Mouse (Mus musculus): ENCODE data around the gene Pole2. TPM values are rescaled to one million over a fixed set of nuclear protein-coding genes. Genes with fewer than 3 reads are reported as not detected.

Pole2 gene
- polyA plus RNA-seq, 1 experiment from 2014 or later: 28.8 TPM

- 42% methylated on average over 3 of the region's 3 CpGs for WGBS
- Histone ChIP-seq H3K4me3 (no peak overlapping the region), H3K27me3 (replicated peaks; ENCODE audit: low read depth, poor library complexity, severe bottlenecking) (no peaks in the 10 kb centered on the region), H3K27ac (replicated peaks) (no peak overlapping the region), H3K4me1 (peaks cover 8% of the 10 kb centered on the region), H3K9me3 (no peaks in the 10 kb centered on the region), H3K36me3 (replicated peaks) (no peaks in the 10 kb centered on the region)
- DNase-seq (ENCODE audit: low spot score): no peak
Observed at GRCm38 (mm10) chr12:69238284-69238683, 10.3 kb upstream of the Pole2 start.

GRCm38 (mm10) chr12:69235782-69236181, 7.8 kb upstream of the Pole2 start:
- no peaks in the 10 kb centered on the region for H3K9me3 ChIP-seq
- H3K4me1 ChIP-seq: peaks cover 3% of the 10 kb centered on the region; the same call in 1 of the 2 replicates
- H3K27me3 ChIP-seq (replicated peaks; ENCODE audit: low read depth, poor library complexity, severe bottlenecking): no peaks in the 10 kb centered on the region
- H3K4me3 ChIP-seq: no peak overlapping the region
- no peak for DNase-seq (ENCODE audit: low spot score)
- WGBS: 90% methylated on average over 6 of the region's 6 CpGs
- H3K27ac ChIP-seq (replicated peaks): no peak overlapping the region
- H3K36me3 ChIP-seq (replicated peaks): no peaks in the 10 kb centered on the region

GRCm38 (mm10) chr12:69229251-69229650, 1.3 kb upstream of the Pole2 start:
- Histone ChIP-seq H3K27me3 (replicated peaks; ENCODE audit: low read depth, poor library complexity, severe bottlenecking) (no peaks in the 10 kb centered on the region), H3K27ac (replicated peaks) (no peak overlapping the region), H3K36me3 (replicated peaks) (peaks cover 18% of the 10 kb centered on the region), H3K9me3 (no peaks in the 10 kb centered on the region), H3K4me1 (peaks cover 13% of the 10 kb centered on the region), H3K4me3 (no peak overlapping the region)
- DNase-seq (ENCODE audit: low spot score): no peak
- 69% methylated on average over 2 of the region's 2 CpGs for WGBS

GRCm38 (mm10) chr12:69220613-69221277, 7.2 kb downstream of the Pole2 start:
- no peaks in the 10 kb centered on the region for H3K4me1 ChIP-seq
- H3K27ac ChIP-seq (replicated peaks): no peak overlapping the region
- H3K36me3 ChIP-seq (replicated peaks): peaks cover 98% of the 10 kb centered on the region
- no peaks in the 10 kb centered on the region for H3K9me3 ChIP-seq
- H3K4me3 ChIP-seq: no peak overlapping the region
- H3K27me3 ChIP-seq (replicated peaks; ENCODE audit: low read depth, poor library complexity, severe bottlenecking): no peaks in the 10 kb centered on the region
- DNase-seq (ENCODE audit: low spot score): no peak
- 90% methylated on average over 19 of the region's 19 CpGs for WGBS

GRCm38 (mm10) chr12:69216587-69216986, 11.4 kb downstream of the Pole2 start:
- DNase-seq (ENCODE audit: low spot score): no peak
- no peaks in the 10 kb centered on the region for H3K9me3 ChIP-seq
- no peak overlapping the region for H3K27ac ChIP-seq (replicated peaks)
- no peak overlapping the region for H3K4me3 ChIP-seq
- no peaks in the 10 kb centered on the region for H3K27me3 ChIP-seq (replicated peaks; ENCODE audit: low read depth, poor library complexity, severe bottlenecking)
- H3K4me1 ChIP-seq: no peaks in the 10 kb centered on the region
- 96% methylated on average over 7 of the region's 7 CpGs for WGBS
- H3K36me3 ChIP-seq (replicated peaks): peaks cover 100% of the 10 kb centered on the region

- Histone ChIP-seq H3K36me3 (replicated peaks) (peaks cover 100% of the 10 kb centered on the region), H3K9me3 (no peaks in the 10 kb centered on the region), H3K27me3 (replicated peaks; ENCODE audit: low read depth, poor library complexity, severe bottlenecking) (no peaks in the 10 kb centered on the region), H3K4me1 (no peaks in the 10 kb centered on the region), H3K27ac (replicated peaks) (no peak overlapping the region), H3K4me3 (no peak overlapping the region)
- DNase-seq (ENCODE audit: low spot score): no peak
- 88% methylated on average over 3 of the region's 3 CpGs for WGBS
Observed at GRCm38 (mm10) chr12:69215000-69215785, 12.8 kb downstream of the Pole2 start.

GRCm38 (mm10) chr12:69214393-69214792, 13.6 kb downstream of the Pole2 start:
- Histone ChIP-seq H3K4me3 (no peak overlapping the region), H3K36me3 (replicated peaks) (peaks cover 100% of the 10 kb centered on the region), H3K9me3 (no peaks in the 10 kb centered on the region), H3K27ac (replicated peaks) (no peak overlapping the region), H3K4me1 (no peaks in the 10 kb centered on the region), H3K27me3 (replicated peaks; ENCODE audit: low read depth, poor library complexity, severe bottlenecking) (no peaks in the 10 kb centered on the region)
- WGBS: 94% methylated on average over 7 of the region's 7 CpGs
- DNase-seq (ENCODE audit: low spot score): no peak

GRCm38 (mm10) chr12:69213186-69213777, 14.7 kb downstream of the Pole2 start:
- Histone ChIP-seq H3K27ac (replicated peaks) (no peak overlapping the region), H3K4me3 (no peak overlapping the region), H3K9me3 (no peaks in the 10 kb centered on the region), H3K36me3 (replicated peaks) (peaks cover 99% of the 10 kb centered on the region), H3K4me1 (no peaks in the 10 kb centered on the region), H3K27me3 (replicated peaks; ENCODE audit: low read depth, poor library complexity, severe bottlenecking) (no peaks in the 10 kb centered on the region)
- DNase-seq (ENCODE audit: low spot score): no peak
- WGBS: 94% methylated on average over 13 of the region's 13 CpGs

GRCm38 (mm10) chr12:69211057-69211456, 16.9 kb downstream of the Pole2 start:
- H3K4me3 ChIP-seq: no peak overlapping the region
- H3K9me3 ChIP-seq: no peaks in the 10 kb centered on the region
- H3K27me3 ChIP-seq (replicated peaks; ENCODE audit: low read depth, poor library complexity, severe bottlenecking): no peaks in the 10 kb centered on the region
- no peaks in the 10 kb centered on the region for H3K4me1 ChIP-seq
- H3K36me3 ChIP-seq (replicated peaks): peaks cover 99% of the 10 kb centered on the region
- 86% methylated on average over 5 of the region's 5 CpGs for WGBS
- DNase-seq (ENCODE audit: low spot score): no peak
- H3K27ac ChIP-seq (replicated peaks): no peak overlapping the region

- H3K4me3 ChIP-seq: no peak overlapping the region
- no peaks in the 10 kb centered on the region for H3K9me3 ChIP-seq
- WGBS: 87% methylated on average over 18 of the region's 18 CpGs
- peaks cover 96% of the 10 kb centered on the region for H3K36me3 ChIP-seq (replicated peaks)
- no peaks in the 10 kb centered on the region for H3K27me3 ChIP-seq (replicated peaks; ENCODE audit: low read depth, poor library complexity, severe bottlenecking)
- DNase-seq (ENCODE audit: low spot score): no peak
- no peaks in the 10 kb centered on the region for H3K4me1 ChIP-seq
- no peak overlapping the region for H3K27ac ChIP-seq (replicated peaks)
Observed at GRCm38 (mm10) chr12:69210056-69210979, 17.7 kb downstream of the Pole2 start.

- 82% methylated on average over 2 of the region's 2 CpGs for whole genome bisulfite sequencing
- Histone ChIP-seq H3K36me3 (replicated peaks) (peaks cover 86% of the 10 kb centered on the region), H3K27ac (replicated peaks) (no peak overlapping the region), H3K4me3 (no peak overlapping the region), H3K9me3 (no peaks in the 10 kb centered on the region), H3K27me3 (replicated peaks; ENCODE audit: low read depth, poor library complexity, severe bottlenecking) (no peaks in the 10 kb centered on the region), H3K4me1 (no peaks in the 10 kb centered on the region)
- DNase-seq (ENCODE audit: low spot score): no peak
Observed at GRCm38 (mm10) chr12:69208520-69208919, 19.5 kb downstream of the Pole2 start.

GRCm38 (mm10) chr12:69207926-69208325, 20.1 kb downstream of the Pole2 start:
- Histone ChIP-seq H3K9me3 (no peaks in the 10 kb centered on the region), H3K4me1 (no peaks in the 10 kb centered on the region), H3K27me3 (replicated peaks; ENCODE audit: low read depth, poor library complexity, severe bottlenecking) (no peaks in the 10 kb centered on the region), H3K36me3 (replicated peaks) (peaks cover 86% of the 10 kb centered on the region), H3K27ac (replicated peaks) (no peak overlapping the region), H3K4me3 (no peak overlapping the region)
- 94% methylated on average over 7 of the region's 7 CpGs for WGBS
- no peak for DNase-seq (ENCODE audit: low spot score)

Data from embryonic facial prominence, embryonic 10.5 days (tissue).